Mouse (Mus musculus): ENCODE results near the gene Intu. TPM values are rescaled to one million over a fixed set of nuclear protein-coding genes. Genes with fewer than 3 reads are reported as not detected.

The Intu gene
- polyA plus RNA-seq, 1 experiment, result 1.0 TPM

DNA sequence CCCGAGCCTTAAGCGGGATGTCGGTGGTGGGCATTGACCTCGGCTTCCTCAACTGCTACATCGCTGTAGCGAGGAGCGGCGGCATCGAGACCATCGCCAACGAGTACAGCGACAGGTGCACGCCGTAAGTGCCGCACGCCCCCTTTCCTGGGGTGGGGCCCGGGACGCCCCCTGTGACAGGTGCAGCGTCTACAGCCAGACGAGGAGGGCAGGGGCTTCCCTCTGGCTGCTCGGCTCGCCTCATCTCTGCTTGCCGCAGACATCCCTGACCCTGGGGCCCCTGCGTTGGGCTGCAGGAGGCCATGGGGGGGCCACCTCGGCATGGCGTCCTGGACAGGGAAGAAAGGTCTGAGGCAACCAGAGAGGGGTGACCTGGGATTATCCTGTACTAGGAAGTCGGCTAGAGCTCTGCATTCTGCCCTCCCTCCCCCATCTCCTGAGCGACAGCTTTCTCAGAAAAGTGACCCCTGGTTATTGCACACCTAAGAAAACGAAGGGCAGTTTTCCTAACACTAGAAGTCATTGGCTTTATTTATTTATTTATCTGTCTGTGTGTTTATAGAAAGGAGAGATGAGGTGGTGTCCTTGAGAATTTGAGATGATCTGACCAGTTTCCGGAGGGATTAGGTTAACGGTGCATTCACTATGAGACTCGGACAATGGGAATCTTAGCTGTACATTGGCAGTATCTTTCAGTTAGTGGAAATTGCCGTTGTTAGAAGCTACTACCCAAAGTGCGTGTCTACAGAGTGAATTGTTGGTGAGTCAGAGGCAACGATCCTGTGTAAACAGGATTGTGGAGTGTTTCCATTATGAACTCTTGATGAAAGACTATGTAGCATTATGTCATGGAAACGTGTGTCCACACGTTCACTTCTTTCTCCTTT is 214.8 kb downstream of the Intu start:
- Histone ChIP-seq H3K4me3 (ENCODE audit: insufficient read depth, low read depth, low read length) (peak overlapping the region; percentile 87), H3K27ac (replicated peaks; ENCODE audit: low read depth, low read length) (peak overlapping the region; percentile 40), H3K4me1 (ENCODE audit: control insufficient read depth, insufficient read depth, insufficient read length, low read length) (no peaks in the 10 kb centered on the region)

Other genes starting within 250 kb of the Intu start
- gene Slc25a31, start 177.6 kb downstream of the Intu start, polyA plus RNA-seq (2012; ENCODE audit: insufficient read depth, insufficient read length, missing spikeins), result 0.48 TPM in 1 of 2 replicates, not detected in the other
- 36.8 and 43.5 TPM in 2 replicates for gene Hspa4l, start 213.2 kb downstream of the Intu start, polyA plus RNA-seq (2012; ENCODE audit: insufficient read depth, insufficient read length, missing spikeins)